Mouse (Mus musculus) forebrain, embryonic 12.5 days (tissue): ENCODE measurements around the gene Glmp. TPM values are rescaled to one million over a fixed set of nuclear protein-coding genes. Genes with fewer than 3 reads are reported as not detected.
A peak's percentile ranks its signal among the peaks of the same experiment; 100 is the strongest.

Experiments
- ATAC-seq: fragments of 200-750 bp; cut with Nextera tagmentation; 2 replicates; pipeline ENCODE4 v1.8.0; 2017; ENCODE audit warnings: moderate TSS enrichment; ENCODE audit not compliant: low FRiP score
- H3K27ac ChIP-seq: fragments of 300-500 bp; sonication (generic); 2 replicates; pipeline ENCODE4 v1.5.1; 2016; ENCODE audit warnings: mild to moderate bottlenecking
- H3K27me3 ChIP-seq: fragments of 300-500 bp; sonication (generic); 2 replicates; pipeline ENCODE4 v1.6.1; 2016; ENCODE audit warnings: mild to moderate bottlenecking
- H3K36me3 ChIP-seq: fragments of 300-500 bp; sonication (generic); replicated peaks from 2 replicates; pipeline ENCODE4 v1.6.1; 2016; ENCODE audit warnings: mild to moderate bottlenecking
- H3K4me1 ChIP-seq: fragments of 300-500 bp; sonication (generic); 2 replicates; pipeline ENCODE4 v1.6.1; 2016
- H3K4me2 ChIP-seq: fragments of 300-500 bp; sonication (generic); 2 replicates; pipeline ENCODE4 v1.6.1; 2016; ENCODE audit warnings: mild to moderate bottlenecking, moderate library complexity
- H3K4me3 ChIP-seq: fragments of 300-500 bp; sonication (generic); replicated peaks from 2 replicates; pipeline ENCODE4 v1.5.1; 2016; ENCODE audit warnings: mild to moderate bottlenecking
- H3K9ac ChIP-seq: fragments of 300-500 bp; sonication (generic); 2 replicates; pipeline ENCODE4 v1.6.1; 2016; ENCODE audit warnings: mild to moderate bottlenecking
- H3K9me3 ChIP-seq: fragments of 300-500 bp; sonication (generic); 2 replicates; pipeline ENCODE4 v1.6.1; 2016
- WGBS: fragments of 180-500 bp; shearing (Covaris S2); methylation state at CpG from one replicate; pipeline ENCODE4 v1.1.7; 2016; 5-methylcytosine and 5-hydroxymethylcytosine counted together
- polyA plus RNA-seq: library from polyadenylated mRNA; unstranded; fragments of >200 nt; fragmentation: Nextera tagmentation; extraction: Ambion mirVana; gene quantifications from 2 replicates; pipeline ENCODE4 v1.2.1, GENCODE M21; 2016

Gene Glmp
- polyA plus RNA-seq, 1 experiment from 2014 or later: 86.7 TPM

DNA sequence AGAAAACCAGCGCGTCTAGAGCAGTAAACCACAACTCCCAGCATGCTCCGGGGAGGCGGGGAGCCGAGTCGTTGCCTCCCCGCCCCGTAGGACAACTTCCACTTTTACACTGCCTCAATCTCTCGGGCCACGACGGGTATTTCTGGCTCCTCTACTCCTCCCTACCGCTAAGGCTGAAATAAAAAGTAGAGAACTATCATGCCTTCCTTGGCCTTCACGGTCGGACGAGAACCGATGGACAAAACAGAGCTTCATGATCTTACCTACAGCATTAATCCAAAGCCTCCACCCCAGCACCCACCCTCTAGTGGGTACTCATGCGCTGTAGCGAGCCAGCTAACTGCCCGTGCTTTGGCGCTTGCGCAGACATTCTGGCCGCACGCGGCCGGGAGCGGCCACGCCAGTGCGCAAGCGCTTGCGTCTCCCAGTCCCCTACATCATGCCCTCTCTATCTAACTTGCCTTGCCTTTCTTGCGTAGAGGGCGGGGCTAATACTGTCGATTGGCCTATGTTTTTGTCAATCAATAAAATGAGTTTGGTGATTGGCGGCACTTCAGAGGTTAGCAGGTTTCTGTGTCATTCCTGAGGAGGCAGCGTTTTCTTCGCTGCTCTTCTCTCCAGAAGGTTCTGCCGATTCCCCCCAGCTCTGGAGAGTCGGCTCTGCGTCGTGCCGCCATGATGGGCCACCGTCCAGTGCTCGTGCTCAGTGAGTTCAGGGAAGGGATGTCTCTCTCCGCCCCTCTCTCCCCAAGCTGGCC, 28.1 kb upstream of the Glmp start, which contains the start of the genes Tsacc and Cct3:
Tsacc (minus strand) TSS at position 439 of the 758 bp plus-strand sequence.
Cct3 (plus strand) TSS at position 556 of the 758 bp plus-strand sequence.
- Histone ChIP-seq H3K27me3 (no peaks in the 10 kb centered on the region), H3K4me1 (peaks cover 18% of the 10 kb centered on the region), H3K4me3 (peak within 1 kb of the TSS; percentile 78), H3K36me3 (peaks cover 27% of the 10 kb centered on the region), H3K9me3 (no peaks in the 10 kb centered on the region), H3K27ac (peak within 1 kb of the TSS; percentile 94), H3K4me2 (peak within 1 kb of the TSS; percentile 85), H3K9ac (peak within 1 kb of the TSS; percentile 88)
- WGBS: under 1% methylated on average over 44 of the region's 44 CpGs
- peak; percentile 99 for ATAC-seq

DNA sequence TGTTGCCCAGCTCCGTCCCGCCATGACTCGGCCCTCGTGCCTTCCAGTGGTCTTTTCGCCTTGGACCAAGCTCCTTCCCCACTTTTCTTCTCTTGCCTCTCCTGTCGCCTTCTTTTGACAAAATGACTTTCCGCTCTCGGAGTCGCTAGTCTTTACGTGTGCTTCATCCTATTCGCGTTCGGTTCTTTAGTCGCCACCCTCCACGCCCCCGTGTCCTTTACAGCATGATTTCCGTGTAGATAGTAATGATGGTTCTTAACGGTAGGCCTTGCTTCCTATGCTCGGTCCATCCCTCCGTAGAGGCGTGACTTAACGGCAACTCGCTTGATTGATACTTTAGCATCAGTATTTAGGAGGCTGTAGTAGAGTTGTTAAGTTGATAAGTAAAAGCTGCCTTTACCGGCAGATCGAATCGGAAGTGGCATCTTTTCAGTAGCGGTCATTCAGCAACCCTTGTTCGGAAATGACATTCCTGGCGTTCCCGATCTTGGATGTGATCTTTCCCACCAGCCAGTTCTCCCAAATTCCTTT, 27.4 kb upstream of the Glmp start:
- peak overlapping the region; percentile 94 for H3K27ac ChIP-seq
- under 1% methylated on average over 30 of the region's 30 CpGs for WGBS
- no peak for ATAC-seq
- peak overlapping the region; percentile 85 for H3K4me2 ChIP-seq
- H3K9ac ChIP-seq: peak overlapping the region; percentile 88
- peak overlapping the region; percentile 78 for H3K4me3 ChIP-seq
- H3K36me3 ChIP-seq: peaks cover 33% of the 10 kb centered on the region
- no peaks in the 10 kb centered on the region for H3K27me3 ChIP-seq
- peaks cover 18% of the 10 kb centered on the region for H3K4me1 ChIP-seq
- no peaks in the 10 kb centered on the region for H3K9me3 ChIP-seq

DNA sequence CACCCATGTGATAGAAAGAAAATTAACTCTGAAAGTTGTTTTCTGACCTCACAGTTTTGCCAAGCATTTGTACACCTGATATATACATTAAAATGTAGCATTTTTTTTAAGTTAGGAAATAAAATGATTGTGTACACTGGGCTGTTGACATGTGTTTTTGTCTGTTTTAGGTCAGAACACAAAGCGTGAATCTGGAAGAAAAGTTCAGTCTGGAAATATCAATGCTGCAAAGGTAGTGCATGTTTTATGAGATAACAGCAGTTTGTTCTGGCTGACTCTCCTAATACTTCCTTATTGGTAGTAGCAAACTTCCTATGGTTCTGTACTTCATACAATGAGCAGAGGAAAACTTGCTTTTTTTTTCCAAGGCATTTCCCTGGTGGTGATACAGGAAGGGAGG, 25.7 kb upstream of the Glmp start:
- no peak for ATAC-seq

DNA sequence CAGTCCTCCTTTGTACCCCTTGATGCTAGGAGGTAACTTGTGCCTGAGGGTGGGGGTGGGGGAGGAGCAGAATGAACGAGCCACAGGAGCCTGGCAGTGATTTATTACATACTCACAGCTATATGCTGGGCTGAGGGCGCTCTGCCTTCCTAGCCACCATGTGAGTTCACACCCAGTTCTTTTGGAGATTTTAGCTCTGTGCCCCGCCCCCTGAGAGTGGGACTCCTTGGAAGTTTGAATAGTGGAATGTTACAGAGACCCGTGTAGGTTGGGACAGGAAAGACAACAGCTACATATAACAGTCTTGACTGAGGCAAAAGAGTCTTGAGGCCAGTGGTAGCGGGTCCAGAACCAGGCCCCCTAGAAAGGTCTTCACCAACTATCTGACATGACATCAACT, 4.1 kb downstream of the Glmp start:
- Histone ChIP-seq H3K9me3 (no peaks in the 10 kb centered on the region), H3K4me1 (peaks cover 17% of the 10 kb centered on the region), H3K9ac (no peak overlapping the region), H3K27ac (no peak overlapping the region), H3K36me3 (peaks cover 26% of the 10 kb centered on the region), H3K4me3 (no peak overlapping the region), H3K27me3 (no peaks in the 10 kb centered on the region), H3K4me2 (no peak overlapping the region)
- WGBS: 80% methylated on average over 5 of the region's 5 CpGs
- ATAC-seq: no peak

More for the DNA sequence above, 25.7 kb upstream of the Glmp start:
- Histone ChIP-seq H3K36me3 (peaks cover 49% of the 10 kb centered on the region), H3K4me3 (no peak overlapping the region), H3K9ac (no peak overlapping the region), H3K27ac (no peak overlapping the region), H3K4me2 (no peak overlapping the region), H3K27me3 (no peaks in the 10 kb centered on the region), H3K4me1 (peaks cover 18% of the 10 kb centered on the region), H3K9me3 (no peaks in the 10 kb centered on the region)
- 95% methylated on average over 1 of the region's 1 CpGs for WGBS

DNA sequence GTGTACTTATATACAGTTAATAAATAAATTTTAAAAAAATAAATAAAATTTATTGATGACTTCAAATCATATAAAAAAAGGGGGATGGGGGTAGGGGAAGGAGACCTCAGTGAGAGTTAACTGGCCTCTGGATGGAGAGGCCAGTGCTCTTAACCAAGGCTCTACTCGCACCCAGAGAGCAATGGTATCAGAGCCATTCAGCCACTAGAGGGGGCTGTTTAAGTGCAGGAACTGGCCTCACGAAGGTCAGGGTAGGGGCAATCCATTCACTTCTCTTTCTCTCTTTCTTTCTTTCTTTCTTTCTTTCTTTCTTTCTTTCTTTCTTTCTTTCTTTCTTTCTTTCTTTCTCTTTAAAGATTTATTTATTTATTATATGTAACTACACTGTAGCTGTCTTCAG, 6.5 kb downstream of the Glmp start:
- Histone ChIP-seq H3K27me3 (no peaks in the 10 kb centered on the region), H3K4me2 (no peak overlapping the region), H3K36me3 (peaks cover 26% of the 10 kb centered on the region), H3K4me3 (no peak overlapping the region), H3K4me1 (peaks cover 9% of the 10 kb centered on the region), H3K9me3 (no peaks in the 10 kb centered on the region), H3K9ac (no peak overlapping the region), H3K27ac (no peak overlapping the region)
- 28% methylated on average over 2 of the region's 2 CpGs for WGBS
- no peak for ATAC-seq

DNA sequence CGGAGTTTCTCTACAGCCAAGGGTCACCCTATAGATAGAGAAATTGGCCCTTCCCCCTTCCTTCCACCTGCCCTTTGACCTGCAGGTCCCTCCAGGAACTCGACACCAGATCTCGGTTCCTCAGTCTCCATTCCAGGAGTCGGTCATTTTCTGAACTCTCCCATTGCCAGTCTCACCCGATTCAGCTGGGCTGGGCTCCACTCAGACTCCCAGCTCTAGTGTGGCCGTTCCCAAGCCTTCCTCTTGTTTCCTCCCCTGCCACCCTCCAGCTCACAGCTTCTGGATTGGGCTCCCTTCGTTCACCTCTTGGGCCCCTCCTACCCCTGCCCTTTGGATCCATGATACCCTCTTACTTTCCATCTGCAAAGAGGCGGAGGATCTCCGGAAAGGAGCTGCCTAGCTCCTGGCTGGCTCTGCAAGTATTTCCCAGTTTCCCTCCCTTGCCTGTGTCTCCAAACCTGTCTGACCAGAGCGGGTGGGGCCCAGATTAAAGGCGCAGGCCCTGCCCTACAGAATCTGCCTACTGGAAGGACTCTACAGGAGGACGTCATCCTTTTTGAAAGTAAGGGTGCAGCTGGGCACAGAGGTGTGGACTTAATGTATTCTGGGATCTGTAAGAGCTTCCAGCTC, 9.3 kb downstream of the Glmp start:
- no peak for ATAC-seq
- Histone ChIP-seq H3K36me3 (peaks cover 12% of the 10 kb centered on the region; the same call in 1 of the 2 replicates), H3K9me3 (no peaks in the 10 kb centered on the region), H3K27ac (no peak overlapping the region), H3K4me1 (peaks cover 25% of the 10 kb centered on the region), H3K4me3 (no peak overlapping the region), H3K4me2 (no peak overlapping the region), H3K9ac (no peak overlapping the region), H3K27me3 (no peaks in the 10 kb centered on the region)
- WGBS: 59% methylated on average over 12 of the region's 12 CpGs

DNA sequence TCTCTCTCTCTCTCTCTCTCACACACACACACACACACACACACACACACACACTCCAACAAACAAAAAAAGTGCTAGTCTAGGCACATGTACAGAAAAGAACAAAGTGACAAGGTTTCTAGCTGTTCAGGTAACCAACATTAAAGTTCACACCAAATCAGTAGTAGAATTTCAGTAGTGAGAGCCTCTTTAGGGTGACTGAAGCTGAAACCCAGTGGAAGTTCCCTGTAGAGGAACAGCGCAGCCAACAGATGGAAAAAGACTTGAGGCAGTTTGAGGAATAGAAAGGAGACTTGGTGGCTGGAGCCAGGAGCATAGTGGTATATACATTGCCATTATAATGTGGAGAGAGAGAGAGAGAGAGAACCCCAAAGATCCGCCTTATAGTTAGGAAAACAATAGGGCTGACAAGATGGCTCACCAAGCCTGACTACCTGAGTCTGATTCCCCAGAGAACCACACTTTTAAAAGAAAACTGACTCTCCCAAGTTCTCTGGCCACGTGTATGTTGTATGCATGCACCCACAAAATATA, 10.1 kb downstream of the Glmp start:
- ATAC-seq: no peak
- H3K4me1 ChIP-seq: peaks cover 27% of the 10 kb centered on the region
- WGBS: 36% methylated on average over 3 of the region's 3 CpGs
- H3K4me2 ChIP-seq: peak overlapping the region; percentile 78
- peak overlapping the region; percentile 89 for H3K9ac ChIP-seq
- no peaks in the 10 kb centered on the region for H3K27me3 ChIP-seq
- peak overlapping the region; percentile 75 for H3K4me3 ChIP-seq
- 0 out of 2 replicates have a peak, but pooled peaks cover 4% of the 10 kb centered on the region for H3K36me3 ChIP-seq
- no peak overlapping the region for H3K27ac ChIP-seq
- H3K9me3 ChIP-seq: no peaks in the 10 kb centered on the region

DNA sequence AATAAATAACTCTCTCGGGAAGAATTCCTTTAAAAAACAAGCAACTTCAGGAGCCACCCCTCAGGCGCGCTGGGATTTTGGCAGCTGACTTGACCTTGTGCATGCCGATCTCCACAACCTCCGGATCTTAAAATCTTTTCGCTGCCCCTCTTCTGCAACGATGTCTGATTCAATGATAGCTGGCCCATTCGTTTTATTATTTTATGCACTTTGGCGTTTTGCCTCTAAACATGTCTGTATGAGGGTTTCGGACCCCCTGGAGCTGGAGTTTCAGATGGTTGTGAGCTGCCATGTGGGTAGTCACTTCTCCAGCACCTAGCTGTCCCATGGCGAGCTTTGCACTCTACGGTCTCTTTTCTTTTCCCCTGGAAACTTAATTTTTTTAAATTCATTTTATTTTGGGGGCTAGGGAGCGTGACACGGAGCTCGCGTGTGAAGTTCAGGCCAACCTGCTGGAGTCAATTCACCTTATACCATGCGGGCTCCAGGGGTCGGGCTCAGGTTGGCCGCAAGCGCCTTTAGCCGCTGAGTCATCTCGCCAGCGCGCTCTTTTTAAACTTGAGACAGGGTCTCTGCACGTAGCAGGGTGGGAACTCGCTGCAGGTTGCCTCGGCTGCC, 10.7 kb downstream of the Glmp start:
- H3K4me3 ChIP-seq: peak overlapping the region; percentile 75
- H3K9me3 ChIP-seq: no peaks in the 10 kb centered on the region
- H3K27me3 ChIP-seq: no peaks in the 10 kb centered on the region
- peak overlapping the region; percentile 89 for H3K9ac ChIP-seq
- 2% methylated on average over 27 of the region's 27 CpGs for WGBS
- H3K4me1 ChIP-seq: peaks cover 27% of the 10 kb centered on the region
- peak; percentile 50; the same call in 1 of the 2 replicates for ATAC-seq
- H3K4me2 ChIP-seq: peak overlapping the region; percentile 78
- 0 out of 2 replicates have a peak, but pooled peaks cover 4% of the 10 kb centered on the region for H3K36me3 ChIP-seq
- H3K27ac ChIP-seq: peak overlapping the region; percentile 94

DNA sequence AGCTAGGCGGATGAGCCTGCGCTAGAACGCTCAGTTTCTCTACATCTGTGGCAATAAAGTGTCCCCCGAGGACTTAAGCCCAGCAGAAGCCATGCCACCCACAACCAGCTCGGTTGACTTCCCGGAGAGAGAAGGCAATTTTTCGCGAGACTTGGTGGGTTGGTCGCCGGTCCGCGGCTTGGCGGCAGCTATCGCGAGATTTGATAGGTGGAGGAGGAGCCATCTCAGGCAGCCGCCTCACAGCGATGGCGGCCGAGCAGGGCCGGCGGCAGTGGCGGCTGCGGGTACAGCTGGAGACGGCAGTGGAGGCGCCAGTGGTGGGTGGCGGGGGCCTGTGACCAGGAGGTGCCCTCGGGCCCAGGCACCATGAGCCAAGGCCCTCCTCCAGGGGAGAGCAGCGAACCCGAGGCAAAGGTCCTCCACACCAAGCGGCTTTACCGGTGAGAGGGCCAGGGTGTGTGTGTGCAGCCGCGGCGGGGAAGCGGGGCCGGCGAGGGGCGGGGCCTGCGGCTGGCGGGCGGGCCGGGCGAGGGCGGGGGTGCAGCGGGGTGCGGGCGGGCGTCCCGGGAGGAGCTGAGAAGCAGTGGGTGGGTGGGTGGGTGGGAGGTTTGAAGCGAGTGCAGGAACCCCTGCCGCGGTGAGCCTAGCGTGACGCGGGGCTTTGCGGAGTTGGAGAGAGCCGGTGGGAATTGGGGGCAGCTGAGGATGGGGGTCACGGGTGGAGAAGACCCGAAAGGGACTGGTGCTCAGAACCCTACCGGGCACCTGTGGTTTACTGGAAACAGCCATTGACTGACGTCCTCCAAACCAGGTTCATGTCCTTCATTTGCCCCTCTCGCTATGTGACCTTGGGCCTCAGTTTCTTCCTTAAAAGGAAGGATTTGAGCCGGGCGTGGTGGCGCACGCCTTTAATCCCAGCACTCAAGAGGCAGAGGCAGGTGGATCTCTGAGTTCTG, 11.5 kb downstream of the Glmp start, which contains the start of the genes Tmem79 and Smg5:
Tmem79 (minus strand) TSS at position 91 of the 956 bp plus-strand sequence.
Smg5 (plus strand) TSS at position 203 of the 956 bp plus-strand sequence.
- Histone ChIP-seq H3K4me2 (peak within 1 kb of the TSS; percentile 78), H3K4me1 (peaks cover 27% of the 10 kb centered on the region), H3K9me3 (no peaks in the 10 kb centered on the region), H3K4me3 (peak within 1 kb of the TSS; percentile 75), H3K27me3 (no peaks in the 10 kb centered on the region), H3K9ac (peak within 1 kb of the TSS; percentile 89), H3K36me3 (0 out of 2 replicates have a peak, but pooled peaks cover 4% of the 10 kb centered on the region), H3K27ac (peak within 1 kb of the TSS; percentile 94)
- 3% methylated on average over 55 of the region's 66 CpGs for WGBS
- ATAC-seq: peak; percentile 95

DNA sequence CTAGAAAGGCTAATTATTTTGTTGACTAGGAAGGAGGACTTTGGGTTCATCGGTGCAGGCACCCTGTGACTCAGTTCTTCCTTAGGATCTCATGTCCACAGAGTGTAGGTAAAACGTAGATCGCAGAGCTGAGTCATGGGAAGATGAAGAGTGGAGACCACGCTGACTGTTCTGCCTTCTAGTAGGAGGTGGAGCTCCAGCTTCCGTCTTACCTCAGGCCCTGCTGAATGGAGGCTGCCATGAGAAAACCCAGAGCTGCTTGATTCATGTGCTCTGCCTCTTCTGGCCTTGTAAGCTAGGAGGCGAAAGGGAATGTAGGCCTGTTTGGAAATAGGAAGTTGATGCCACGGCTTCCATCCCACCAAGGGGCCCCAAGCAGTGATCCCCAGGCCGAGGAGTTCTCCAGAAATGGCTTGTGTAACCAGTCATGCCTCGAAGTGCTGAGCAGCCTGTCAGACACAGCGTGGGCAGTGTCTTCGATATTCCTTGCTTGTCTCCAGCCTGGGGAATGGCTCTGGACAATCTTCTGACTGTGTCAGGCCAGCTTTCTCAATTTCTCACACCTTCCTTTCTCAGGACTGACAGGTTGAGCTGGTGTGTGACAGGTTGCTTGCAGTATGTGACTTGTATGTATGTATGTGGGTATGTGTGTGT, 12.7 kb downstream of the Glmp start:
- no peaks in the 10 kb centered on the region for H3K9me3 ChIP-seq
- 87% methylated on average over 11 of the region's 11 CpGs for WGBS
- peaks cover 27% of the 10 kb centered on the region for H3K4me1 ChIP-seq
- peak overlapping the region; percentile 78 for H3K4me2 ChIP-seq
- peak overlapping the region; percentile 40 for H3K9ac ChIP-seq
- no peak overlapping the region for H3K27ac ChIP-seq
- no peak for ATAC-seq
- no peaks in the 10 kb centered on the region for H3K27me3 ChIP-seq
- peaks cover 14% of the 10 kb centered on the region for H3K36me3 ChIP-seq
- peak overlapping the region; percentile 75 for H3K4me3 ChIP-seq

DNA sequence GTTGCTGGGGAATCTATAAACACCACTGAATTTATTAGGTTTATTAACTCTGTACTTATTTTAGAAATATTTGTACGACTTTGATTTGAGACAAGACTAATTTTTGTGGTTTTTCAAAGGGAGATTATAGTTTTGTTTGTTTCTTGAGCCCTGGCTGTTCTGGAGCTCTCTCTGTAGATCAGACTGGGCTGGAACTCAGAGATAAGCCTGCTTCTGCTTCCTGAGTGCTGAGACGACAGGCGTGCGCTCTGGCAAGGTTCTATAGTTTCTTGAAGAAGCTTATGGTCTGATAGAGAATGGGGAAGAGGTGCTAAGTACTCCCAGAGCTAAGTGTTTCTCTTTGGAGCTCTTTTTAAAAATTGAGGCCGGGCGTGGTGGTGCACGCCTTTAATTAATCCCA, 13.5 kb downstream of the Glmp start:
- H3K4me1 ChIP-seq: peaks cover 27% of the 10 kb centered on the region
- no peaks in the 10 kb centered on the region for H3K9me3 ChIP-seq
- H3K36me3 ChIP-seq: peaks cover 22% of the 10 kb centered on the region
- H3K27ac ChIP-seq: no peak overlapping the region
- H3K4me2 ChIP-seq: no peak overlapping the region
- no peak overlapping the region for H3K9ac ChIP-seq
- ATAC-seq: no peak
- H3K27me3 ChIP-seq: no peaks in the 10 kb centered on the region
- 95% methylated on average over 7 of the region's 7 CpGs for WGBS
- H3K4me3 ChIP-seq: no peak overlapping the region
